Mouse (Mus musculus) olfactory bulb, adult 2 months (tissue): Measurements from ENCODE around the gene Spon1. TPM values are rescaled to one million over a fixed set of nuclear protein-coding genes. Genes with fewer than 3 reads are reported as not detected.
A peak's percentile ranks its signal among the peaks of the same experiment; 100 is the strongest.

Experiments used
- H3K27ac ChIP-seq: fragments of 200-500 bp; 2 replicates; pipeline ENCODE4 v1.5.1; 2012; ENCODE audit warnings: low read depth, low read length; ENCODE audit not compliant: insufficient read depth
- H3K4me1 ChIP-seq: fragments of 200-500 bp; 2 replicates; pipeline ENCODE4 v1.6.1; 2012; ENCODE audit warnings: low read length; ENCODE audit not compliant: control insufficient read depth, insufficient read depth
- H3K4me3 ChIP-seq: fragments of 200-500 bp; 2 replicates; pipeline ENCODE4 v1.5.1; 2012; ENCODE audit warnings: mild to moderate bottlenecking, low read depth, low read length, moderate library complexity; ENCODE audit not compliant: insufficient read depth
- CTCF ChIP-seq: fragments of 200-500 bp; IDR thresholded peaks from 2 replicates; pipeline ENCODE4 v1.5.1; 2012; ENCODE audit warnings: low read depth, mild to moderate bottlenecking, low read length, moderate library complexity; ENCODE audit not compliant: insufficient read depth
- POLR2A ChIP-seq: fragments of 200-500 bp; IDR thresholded peaks from 2 replicates; pipeline ENCODE4 v1.6.1; 2012; ENCODE audit warnings: mild to moderate bottlenecking, low read depth, low read length, moderate library complexity; ENCODE audit not compliant: insufficient read depth
- WGBS: fragments of 180-500 bp; shearing (Covaris S2); methylation state at CpG from one replicate; pipeline ENCODE4 v1.1.7; 2018; 5-methylcytosine and 5-hydroxymethylcytosine counted together
- polyA plus RNA-seq: library from polyadenylated mRNA; stranded (reverse); fragments of >200 nt; gene quantifications from 2 replicates; pipeline ENCODE4 v1.2.4, GENCODE M21; 2012; ENCODE audit warnings: low replicate concordance; ENCODE audit not compliant: missing spikeins, insufficient read depth, insufficient read length

Spon1 gene
- polyA plus RNA-seq, 1 experiment = not detected

DNA sequence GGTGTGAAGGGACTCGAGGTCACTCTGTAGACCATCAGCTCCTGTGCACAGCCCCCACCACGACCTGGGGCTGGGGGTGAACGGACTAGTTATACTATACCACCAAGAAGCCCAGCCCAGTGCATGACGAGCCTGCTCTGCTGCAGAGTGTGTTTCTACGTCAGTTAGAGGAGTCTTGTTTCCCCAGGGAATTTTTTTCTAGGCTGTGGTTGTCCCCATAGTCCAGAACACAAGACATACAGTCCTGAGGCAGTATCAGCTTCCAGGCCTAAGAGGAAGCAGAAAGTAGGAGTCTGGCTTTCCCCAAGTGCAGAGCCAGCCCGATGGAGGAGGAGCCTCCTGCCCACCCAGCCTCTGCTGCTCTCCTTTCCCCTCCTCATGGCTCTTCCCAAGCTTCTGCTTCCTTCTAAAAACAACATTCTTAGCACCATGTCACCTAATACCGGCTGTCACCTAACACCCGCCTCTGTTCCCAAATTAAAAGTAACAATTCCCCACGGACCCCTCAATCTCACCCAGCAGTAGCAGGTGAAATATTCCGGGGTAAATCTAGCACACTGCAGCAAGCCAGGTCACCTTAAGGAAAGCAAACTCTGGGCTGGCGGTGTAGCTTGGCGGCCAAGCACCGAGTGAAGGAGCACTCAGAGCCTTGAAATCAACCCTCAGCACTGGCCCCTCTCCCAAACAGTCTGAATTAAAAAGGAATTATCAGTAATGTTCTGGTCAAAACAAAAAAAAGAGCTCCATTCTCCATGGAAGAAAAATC, 306.2 kb downstream of the Spon1 start:
- no peak for TF ChIP-seq CTCF
- Histone ChIP-seq H3K27ac (0 out of 2 replicates have a peak overlapping the region, but pooled peaks have one; percentile 17), H3K4me1 (peaks cover 9% of the 10 kb centered on the region; the same call in 1 of the 2 replicates), H3K4me3 (no peak overlapping the region)
- 30% methylated on average over 13 of the region's 13 CpGs for WGBS

- 88% methylated on average over 7 of the region's 7 CpGs for WGBS
- no peak overlapping the region for H3K27ac ChIP-seq
Measured at GRCm38 (mm10) chr7:114074133-114074532, 308.3 kb downstream of the Spon1 start.

DNA sequence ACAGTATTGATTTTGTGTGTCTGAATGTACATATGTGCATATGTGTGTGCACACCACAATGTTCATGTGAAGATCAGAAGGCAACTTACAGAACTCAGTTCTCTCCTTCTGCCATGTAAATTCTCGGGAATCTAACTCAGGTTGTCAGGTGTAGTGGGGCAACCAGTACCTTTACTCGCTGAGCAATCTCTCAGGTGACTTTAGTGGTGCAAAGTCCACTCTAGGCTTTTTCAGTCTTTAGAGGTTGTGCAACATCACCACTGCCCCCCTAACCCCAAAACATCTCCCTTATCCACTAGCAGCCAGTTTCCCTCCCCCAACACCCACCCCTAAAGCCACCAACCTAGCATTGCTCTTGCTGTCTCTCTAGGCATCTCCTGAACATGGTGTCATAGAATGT, 308.8 kb downstream of the Spon1 start:
- 90% methylated on average over 2 of the region's 2 CpGs for WGBS
- no peak for TF ChIP-seq POLR2A
- no peak for TF ChIP-seq CTCF
- peaks cover 9% of the 10 kb centered on the region; the same call in 1 of the 2 replicates for H3K4me1 ChIP-seq
- H3K27ac ChIP-seq = no peak overlapping the region
- no peak overlapping the region for H3K4me3 ChIP-seq

More at GRCm38 (mm10) chr7:114074133-114074532, 308.3 kb downstream of the Spon1 start:
- Histone ChIP-seq H3K4me1 (peaks cover 9% of the 10 kb centered on the region; the same call in 1 of the 2 replicates), H3K4me3 (no peak overlapping the region)
- TF ChIP-seq POLR2A (no peak), CTCF (no peak)

DNA sequence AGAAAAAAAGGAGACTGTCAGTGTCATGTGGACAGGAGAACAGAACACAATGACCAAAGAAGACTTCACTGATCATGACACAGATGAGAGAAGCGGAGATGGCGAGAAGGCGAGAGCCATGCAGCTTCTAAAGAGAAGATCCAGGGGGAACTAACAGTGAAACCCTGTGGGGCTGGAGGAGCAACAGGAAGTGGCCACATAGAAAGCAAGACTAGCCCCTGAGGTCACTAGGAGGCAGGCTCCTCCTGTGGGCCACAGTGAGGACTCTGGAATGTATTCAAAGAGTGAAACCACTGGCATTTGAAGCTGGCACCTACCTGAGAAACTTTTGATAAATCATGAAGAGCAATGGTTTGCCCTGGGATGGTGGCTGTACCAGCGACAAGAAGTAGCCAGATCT, 313.5 kb downstream of the Spon1 start:
- WGBS = 94% methylated on average over 4 of the region's 4 CpGs
- H3K4me3 ChIP-seq = no peak overlapping the region
- TF ChIP-seq CTCF = no peak
- no peak for TF ChIP-seq POLR2A

GRCm38 (mm10) chr7:114080250-114080649, 314.5 kb downstream of the Spon1 start:
- WGBS = 97% methylated on average over 5 of the region's 5 CpGs
- no peak overlapping the region for H3K4me3 ChIP-seq
- H3K4me1 ChIP-seq = peaks cover 12% of the 10 kb centered on the region
- TF ChIP-seq CTCF (no peak), POLR2A (no peak)
- no peak overlapping the region for H3K27ac ChIP-seq

More for the DNA sequence above, 313.5 kb downstream of the Spon1 start:
- Histone ChIP-seq H3K27ac (no peak overlapping the region), H3K4me1 (peaks cover 10% of the 10 kb centered on the region)

- WGBS = 30% methylated on average over 21 of the region's 21 CpGs
- peaks cover 18% of the 10 kb centered on the region for H3K4me1 ChIP-seq
- peak overlapping the region; percentile 25 for H3K27ac ChIP-seq
- no peak overlapping the region for H3K4me3 ChIP-seq
- TF ChIP-seq POLR2A (no peak), CTCF (no peak)
Measured at GRCm38 (mm10) chr7:114081633-114082420, 316.0 kb downstream of the Spon1 start.

DNA sequence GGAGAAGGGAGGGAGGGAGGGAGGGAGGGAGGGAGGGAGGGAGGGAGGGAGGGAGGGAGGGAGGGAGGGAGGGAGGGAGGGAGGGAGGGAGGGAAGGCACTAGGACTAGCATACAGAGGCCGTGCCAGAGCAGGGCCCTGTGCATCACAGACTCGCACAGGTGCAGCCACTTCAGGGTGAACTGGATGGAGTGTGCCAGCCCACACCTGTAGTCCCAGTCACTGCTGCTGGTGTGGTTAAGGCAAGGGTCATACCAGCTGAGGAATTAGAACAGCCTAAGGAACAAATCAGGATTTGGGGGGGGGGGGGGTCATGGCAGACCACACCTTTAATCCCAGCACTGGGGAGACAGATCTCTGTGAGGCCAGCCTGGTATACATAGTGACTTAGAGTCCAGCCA, 317.3 kb downstream of the Spon1 start:
- peaks cover 27% of the 10 kb centered on the region for H3K4me1 ChIP-seq
- TF ChIP-seq CTCF (no peak), POLR2A (no peak)
- no peak overlapping the region for H3K4me3 ChIP-seq
- no peak overlapping the region for H3K27ac ChIP-seq
- 97% methylated on average over 2 of the region's 2 CpGs for WGBS

DNA sequence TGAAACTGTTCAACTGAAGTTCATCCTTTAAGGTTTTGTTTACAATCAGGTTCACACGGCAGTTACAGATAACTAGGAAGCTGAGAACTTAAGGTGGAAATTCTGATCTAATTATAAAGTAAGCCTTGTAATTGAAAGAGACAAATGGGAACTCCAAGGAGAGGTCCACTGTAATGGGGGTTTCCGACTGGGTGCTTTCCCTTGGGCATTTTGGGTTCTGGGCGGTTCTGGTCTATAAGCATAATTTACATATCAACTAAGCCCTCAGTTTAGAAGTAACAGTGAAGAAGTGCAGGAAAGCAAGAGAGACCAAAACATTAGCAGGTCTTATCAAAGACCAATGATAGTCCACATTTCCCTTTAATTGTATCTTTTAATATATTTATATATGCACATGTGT, 318.0 kb downstream of the Spon1 start:
- Histone ChIP-seq H3K4me1 (peaks cover 27% of the 10 kb centered on the region), H3K27ac (no peak overlapping the region), H3K4me3 (no peak overlapping the region)
- no peak for TF ChIP-seq POLR2A
- TF ChIP-seq CTCF = no peak
- 86% methylated on average over 3 of the region's 3 CpGs for WGBS

- H3K27ac ChIP-seq = no peak overlapping the region
- H3K4me3 ChIP-seq = no peak overlapping the region
- H3K4me1 ChIP-seq = peaks cover 24% of the 10 kb centered on the region
- TF ChIP-seq POLR2A (no peak), CTCF (no peak)
- WGBS = 59% methylated on average over 6 of the region's 6 CpGs
Measured at GRCm38 (mm10) chr7:114086021-114086710, 320.4 kb downstream of the Spon1 start.
